Mouse (Mus musculus) liver, embryonic 14.5 days (tissue): Measurements from ENCODE around the gene Eftud2. TPM values are rescaled to one million over a fixed set of nuclear protein-coding genes. Genes with fewer than 3 reads are reported as not detected.

Experiments
- ATAC-seq: fragments of 200-750 bp; cut with Nextera tagmentation; 2 replicates; pipeline ENCODE4 v1.8.0; 2017; ENCODE audit warnings: moderate number of reproducible peaks, mild to moderate bottlenecking, moderate library complexity; ENCODE audit not compliant: insufficient read depth
- DNase-seq, 3 experiments: peaks; one replicate each; pipeline ENCODE4 v3.0.0-alpha.2; 2012 to 2013; ENCODE audit warnings: low read depth in 3 of 3, low spot score in 3 of 3
- H3K27ac ChIP-seq: fragments of 300-500 bp; sonication (generic); 2 replicates; pipeline ENCODE4 v1.5.1; 2014; ENCODE audit warnings: moderate library complexity, mild to moderate bottlenecking, control low read depth, inconsistent platforms
- H3K27me3 ChIP-seq: fragments of 300-500 bp; sonication (generic); 2 replicates; pipeline ENCODE4 v1.6.1; 2014; ENCODE audit warnings: mild to moderate bottlenecking, low read length, moderate library complexity; ENCODE audit not compliant: control insufficient read depth, insufficient read depth
- H3K36me3 ChIP-seq: fragments of 300-500 bp; sonication (generic); replicated peaks from 2 replicates; pipeline ENCODE4 v1.6.1; 2014; ENCODE audit warnings: low read depth; ENCODE audit not compliant: control insufficient read depth, insufficient read depth
- H3K4me1 ChIP-seq, 2 experiments: fragments of 200-500 bp in 1 of 2; fragments of 300-500 bp in 1 of 2; sonication (generic) in 1 of 2; replicated peaks; 2 replicates each; pipeline ENCODE4 v1.6.1; 2012 to 2014; ENCODE audit warnings: antibody characterized with exemption in 1 of 2, inconsistent platforms in 1 of 2, low read length in 1 of 2; ENCODE audit not compliant: control insufficient read depth in 2 of 2, insufficient read depth in 2 of 2
- H3K4me2 ChIP-seq: fragments of 300-500 bp; sonication (generic); 2 replicates; pipeline ENCODE4 v1.6.1; 2014; ENCODE audit warnings: low read depth, mild to moderate bottlenecking, control low read depth, moderate library complexity
- H3K4me3 ChIP-seq, 2 experiments: fragments of 200-500 bp in 1 of 2; fragments of 300-500 bp in 1 of 2; sonication (generic) in 1 of 2; 2 replicates each; pipeline ENCODE4 v1.5.1; 2012 to 2014; ENCODE audit warnings: low read depth in 2 of 2, low read length in 2 of 2, mild to moderate bottlenecking in 2 of 2, control low read depth in 1 of 2, inconsistent platforms in 1 of 2, moderate library complexity in 1 of 2; ENCODE audit not compliant: insufficient read depth in 1 of 2
- H3K9ac ChIP-seq: fragments of 300-500 bp; sonication (generic); replicated peaks from 2 replicates; pipeline ENCODE4 v1.6.1; 2014; ENCODE audit warnings: mild to moderate bottlenecking, control low read depth, moderate library complexity
- H3K9me3 ChIP-seq: fragments of 300-500 bp; sonication (generic); 2 replicates; pipeline ENCODE4 v1.6.1; 2016; ENCODE audit warnings: low read length, mixed read lengths; ENCODE audit not compliant: control insufficient read depth
- CTCF ChIP-seq: IDR thresholded peaks from 2 replicates; pipeline ENCODE4 v1.5.1; 2016; ENCODE audit warnings: antibody characterized with exemption, low read depth, control low read depth
- EP300 ChIP-seq: IDR thresholded peaks from 2 replicates; pipeline ENCODE4 v1.6.1; 2016; ENCODE audit warnings: antibody characterized with exemption, low read depth
- WGBS: fragments of 180-500 bp; shearing (Covaris S2); extraction: QIAGEN DNeasy Blood & Tissue Kit; methylation state at CpG from one replicate; pipeline ENCODE4 v1.1.7; 2014; ENCODE audit not compliant: insufficient replicate concordance; 5-methylcytosine and 5-hydroxymethylcytosine counted together
- polyA plus RNA-seq, 2 experiments: library from polyadenylated mRNA; depleted of rRNA in 1 of 2; stranded (reverse) in 1 of 2; unstranded in 1 of 2; fragments of >200 nt; fragmentation: Nextera tagmentation in 1 of 2; extraction: Ambion mirVana in 1 of 2; gene quantifications; 2 replicates each; pipeline versions ENCODE4 v1.2.1 to v1.2.3; 2012 to 2014

The Eftud2 gene
- polyA plus RNA-seq, 2 experiments, result 51.1 to 88.8 TPM

DNA sequence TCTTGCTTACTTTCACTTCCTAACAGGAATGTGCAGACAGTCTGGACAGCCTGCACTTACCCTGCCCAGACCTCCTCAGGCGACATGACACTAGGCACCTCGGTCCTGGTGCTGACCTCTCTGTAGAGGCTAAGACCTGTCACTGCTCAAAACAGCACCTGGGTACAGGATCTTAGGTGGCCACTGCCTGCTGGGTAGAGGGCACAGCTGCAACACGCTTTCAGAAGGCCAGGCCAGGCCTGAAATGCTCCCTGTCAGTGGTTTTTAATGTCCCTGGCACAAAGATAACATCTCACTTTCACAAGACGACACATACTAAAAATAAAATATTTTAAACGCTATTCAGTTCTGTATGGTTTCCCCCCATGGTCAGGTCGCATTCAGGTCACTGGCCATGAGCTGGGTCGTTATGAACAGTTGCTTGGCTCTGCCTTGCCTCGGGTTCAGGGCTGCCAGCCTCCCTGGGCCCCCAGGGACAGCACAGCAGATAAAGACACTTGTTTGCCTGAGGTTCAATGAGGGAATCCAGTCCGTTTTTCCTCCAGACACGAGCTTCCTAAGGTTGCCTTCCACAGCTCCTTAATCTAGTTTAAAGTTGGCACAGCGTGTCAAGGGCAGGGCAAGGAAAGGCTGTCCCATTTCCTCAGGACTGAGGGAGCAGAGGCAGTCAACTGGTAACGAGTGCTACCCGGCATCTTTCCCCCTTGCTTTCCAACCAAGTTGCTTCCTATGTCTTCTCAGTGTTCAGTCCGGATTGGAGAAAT lies 88.9 kb downstream of the Eftud2 start:
- Histone ChIP-seq H3K9me3 (no peaks in the 10 kb centered on the region), H3K27ac (no peak overlapping the region), H3K4me1 (no peaks in the 10 kb centered on the region), H3K4me2 (no peak overlapping the region), H3K4me3 (no peak overlapping the region), H3K36me3 (no peaks in the 10 kb centered on the region), H3K9ac (no peak overlapping the region), H3K27me3 (no peaks in the 10 kb centered on the region)
- TF ChIP-seq EP300 (no peak), CTCF (no peak)
- ATAC-seq (no peak), DNase-seq (no peak)
- 44% methylated on average over 14 of the region's 14 CpGs for WGBS

Other genes starting within 250 kb of the Eftud2 start
- 0.01 and 0.02 TPM in 2 replicates for gene Meioc, start 217.3 kb downstream of the Eftud2 start, polyA plus RNA-seq (2012; rRNA removed)
- gene Meioc, start 217.3 kb downstream of the Eftud2 start, polyA plus RNA-seq (2014; fragmentation: Nextera tagmentation; extraction: Ambion mirVana), result 0.11 TPM in 1 of 2 replicates, not detected in the other
- gene Ccdc43, start 183.2 kb downstream of the Eftud2 start, polyA plus RNA-seq (2012; rRNA removed), result 4.0 and 7.1 TPM in 2 replicates
- 14.1 and 14.7 TPM in 2 replicates for gene Ccdc43, start 183.2 kb downstream of the Eftud2 start, polyA plus RNA-seq (2014; fragmentation: Nextera tagmentation; extraction: Ambion mirVana)
- gene Adam11, start 119.5 kb downstream of the Eftud2 start, polyA plus RNA-seq (2012; rRNA removed), result 0.30 TPM in 2 replicates
- gene Adam11, start 119.5 kb downstream of the Eftud2 start, polyA plus RNA-seq (2014; fragmentation: Nextera tagmentation; extraction: Ambion mirVana), result 0.04 and 0.06 TPM in 2 replicates
- 1.2 and 1.7 TPM in 2 replicates for gene Gjc1, start 61.3 kb downstream of the Eftud2 start, polyA plus RNA-seq (2012; rRNA removed)
- 1.1 and 1.5 TPM in 2 replicates for gene Gjc1, start 61.3 kb downstream of the Eftud2 start, polyA plus RNA-seq (2014; fragmentation: Nextera tagmentation; extraction: Ambion mirVana)
- gene Higd1b, start 45.1 kb downstream of the Eftud2 start, polyA plus RNA-seq (2012; rRNA removed), result not detected in 2 replicates
- not detected in 2 replicates for gene Higd1b, start 45.1 kb downstream of the Eftud2 start, polyA plus RNA-seq (2014; fragmentation: Nextera tagmentation; extraction: Ambion mirVana)
- 0.29 and 0.59 TPM in 2 replicates for gene Ccdc103, start 219 bp upstream of the Eftud2 start, polyA plus RNA-seq (2012; rRNA removed)
- 0.75 and 1.1 TPM in 2 replicates for gene Ccdc103, start 219 bp upstream of the Eftud2 start, polyA plus RNA-seq (2014; fragmentation: Nextera tagmentation; extraction: Ambion mirVana)
- gene Fam187a, start 4.2 kb upstream of the Eftud2 start, polyA plus RNA-seq (2012; rRNA removed), result not detected in 2 replicates
- 0.06 TPM in 1 of 2 replicates, not detected in the other for gene Fam187a, start 4.2 kb upstream of the Eftud2 start, polyA plus RNA-seq (2014; fragmentation: Nextera tagmentation; extraction: Ambion mirVana)
- 8.2 and 12.6 TPM in 2 replicates for gene Gfap, start 19.9 kb upstream of the Eftud2 start, polyA plus RNA-seq (2012; rRNA removed)
- gene Gfap, start 19.9 kb upstream of the Eftud2 start, polyA plus RNA-seq (2014; fragmentation: Nextera tagmentation; extraction: Ambion mirVana), result 9.3 and 10.2 TPM in 2 replicates
- gene Kif18b, start 44.1 kb upstream of the Eftud2 start, polyA plus RNA-seq (2012; rRNA removed), result 19.7 and 21.9 TPM in 2 replicates
- gene Kif18b, start 44.1 kb upstream of the Eftud2 start, polyA plus RNA-seq (2014; fragmentation: Nextera tagmentation; extraction: Ambion mirVana), result 6.3 TPM in 2 replicates
- gene C1ql1, start 65.7 kb upstream of the Eftud2 start, polyA plus RNA-seq (2012; rRNA removed), result 0.17 and 0.21 TPM in 2 replicates
- 0.15 TPM in 1 of 2 replicates, not detected in the other for gene C1ql1, start 65.7 kb upstream of the Eftud2 start, polyA plus RNA-seq (2014; fragmentation: Nextera tagmentation; extraction: Ambion mirVana)
- gene Nmt1, start 147.2 kb upstream of the Eftud2 start, polyA plus RNA-seq (2012; rRNA removed), result 18.4 and 22.3 TPM in 2 replicates
- gene Nmt1, start 147.2 kb upstream of the Eftud2 start, polyA plus RNA-seq (2014; fragmentation: Nextera tagmentation; extraction: Ambion mirVana), result 44.3 and 51.2 TPM in 2 replicates
- 25.1 and 27.8 TPM in 2 replicates for gene Dcakd, start 147.3 kb upstream of the Eftud2 start, polyA plus RNA-seq (2012; rRNA removed)
- gene Dcakd, start 147.3 kb upstream of the Eftud2 start, polyA plus RNA-seq (2014; fragmentation: Nextera tagmentation; extraction: Ambion mirVana), result 25.7 and 30.6 TPM in 2 replicates
- gene Plcd3, start 220.7 kb upstream of the Eftud2 start, polyA plus RNA-seq (2012; rRNA removed), result 0.31 and 0.36 TPM in 2 replicates
- 0.06 and 0.29 TPM in 2 replicates for gene Plcd3, start 220.7 kb upstream of the Eftud2 start, polyA plus RNA-seq (2014; fragmentation: Nextera tagmentation; extraction: Ambion mirVana)
- 22.2 and 27.3 TPM in 2 replicates for gene Acbd4, start 220.7 kb upstream of the Eftud2 start, polyA plus RNA-seq (2012; rRNA removed)
- 49.7 and 63.2 TPM in 2 replicates for gene Acbd4, start 220.7 kb upstream of the Eftud2 start, polyA plus RNA-seq (2014; fragmentation: Nextera tagmentation; extraction: Ambion mirVana)
- gene Hexim1, start 235.2 kb upstream of the Eftud2 start, polyA plus RNA-seq (2012; rRNA removed), result 8.4 and 11.4 TPM in 2 replicates
- gene Hexim1, start 235.2 kb upstream of the Eftud2 start, polyA plus RNA-seq (2014; fragmentation: Nextera tagmentation; extraction: Ambion mirVana), result 2.4 and 2.6 TPM in 2 replicates